Mouse (Mus musculus) heart, embryonic 12.5 days (tissue): ENCODE measurements around the gene 1110008P14Rik. TPM values are rescaled to one million over a fixed set of nuclear protein-coding genes. Genes with fewer than 3 reads are reported as not detected.

Source experiments
- ATAC-seq: fragments of 200-750 bp; cut with Nextera tagmentation; 2 replicates; pipeline ENCODE4 v1.8.0; 2017; ENCODE audit warnings: moderate TSS enrichment, moderate library complexity; ENCODE audit not compliant: insufficient number of reproducible peaks, low FRiP score
- H3K27ac ChIP-seq: fragments of 300-500 bp; sonication (generic); 2 replicates; pipeline ENCODE4 v1.5.1; 2016; ENCODE audit warnings: mild to moderate bottlenecking, moderate library complexity; ENCODE audit not compliant: poor library complexity, severe bottlenecking
- H3K27me3 ChIP-seq: fragments of 300-500 bp; sonication (generic); replicated peaks from 2 replicates; pipeline ENCODE4 v1.6.1; 2016; ENCODE audit warnings: mild to moderate bottlenecking, moderate library complexity
- H3K36me3 ChIP-seq: fragments of 300-500 bp; sonication (generic); 2 replicates; pipeline ENCODE4 v1.6.1; 2016; ENCODE audit warnings: mild to moderate bottlenecking, moderate library complexity
- H3K4me1 ChIP-seq: fragments of 300-500 bp; sonication (generic); replicated peaks from 2 replicates; pipeline ENCODE4 v1.6.1; 2016; ENCODE audit warnings: mild to moderate bottlenecking
- H3K4me2 ChIP-seq: fragments of 300-500 bp; sonication (generic); 2 replicates; pipeline ENCODE4 v1.6.1; 2016; ENCODE audit warnings: mild to moderate bottlenecking, moderate library complexity
- H3K4me3 ChIP-seq: fragments of 300-500 bp; sonication (generic); 2 replicates; pipeline ENCODE4 v1.5.1; 2016; ENCODE audit warnings: mild to moderate bottlenecking
- H3K9ac ChIP-seq: fragments of 300-500 bp; sonication (generic); 2 replicates; pipeline ENCODE4 v1.6.1; 2016; ENCODE audit warnings: mild to moderate bottlenecking, moderate library complexity
- H3K9me3 ChIP-seq: fragments of 300-500 bp; sonication (generic); replicated peaks from 2 replicates; pipeline ENCODE4 v1.6.1; 2016; ENCODE audit warnings: mild to moderate bottlenecking, moderate library complexity
- WGBS: fragments of 180-500 bp; shearing (Covaris S2); methylation state at CpG from one replicate; pipeline ENCODE4 v1.1.7; 2016; 5-methylcytosine and 5-hydroxymethylcytosine counted together
- polyA plus RNA-seq: library from polyadenylated mRNA; unstranded; fragments of >200 nt; fragmentation: Nextera tagmentation; extraction: Ambion mirVana; gene quantifications from 2 replicates; pipeline ENCODE4 v1.2.1, GENCODE M21; 2016

1110008P14Rik gene
- polyA plus RNA-seq = 48.2 and 48.9 TPM in 2 replicates

DNA sequence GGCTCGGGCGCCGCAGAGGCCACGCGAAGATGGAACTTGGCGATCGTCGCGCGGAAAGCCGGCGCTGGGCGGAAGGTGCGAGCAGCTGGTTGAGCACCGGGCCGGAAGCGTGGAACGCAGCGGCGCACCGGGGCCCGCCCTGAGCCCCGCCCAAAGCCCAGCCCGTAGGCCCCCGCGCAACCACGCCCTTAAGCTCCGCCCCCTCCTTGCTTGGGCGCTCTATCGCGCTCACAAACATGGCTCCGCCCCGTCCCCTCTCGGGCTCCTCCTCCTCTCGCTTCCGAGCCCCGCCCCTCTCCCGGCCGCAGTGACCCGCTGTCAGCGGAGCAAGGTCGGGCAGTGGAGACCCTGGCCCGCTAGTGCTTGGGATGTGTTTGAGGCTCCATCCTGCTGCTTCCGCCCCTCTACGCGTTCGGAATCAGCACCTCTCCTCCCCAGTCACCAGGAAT lies at the start of gene 1110008P14Rik:
1110008P14Rik (minus strand) TSS at position 164 of the 449 bp plus-strand sequence.
- Histone ChIP-seq H3K4me1 (peaks cover 4% of the 10 kb centered on the region), H3K36me3 (peaks cover 30% of the 10 kb centered on the region), H3K27me3 (peaks cover 27% of the 10 kb centered on the region), H3K27ac (no peak within 1 kb of the TSS), H3K9me3 (no peaks in the 10 kb centered on the region), H3K4me2 (peak within 1 kb of the TSS; percentile 95), H3K4me3 (peak within 1 kb of the TSS; percentile 72), H3K9ac (peak within 1 kb of the TSS; percentile 73)
- peak; percentile 95 for ATAC-seq
- under 1% methylated on average over 43 of the region's 47 CpGs for WGBS

- H3K4me3 ChIP-seq = peak overlapping the region; percentile 50
- 0 out of 2 replicates have a peak, but pooled peaks cover 2% of the 10 kb centered on the region for H3K36me3 ChIP-seq
- peak; percentile 86 for ATAC-seq
- peak overlapping the region; percentile 73 for H3K4me2 ChIP-seq
- H3K4me1 ChIP-seq = peaks cover 41% of the 10 kb centered on the region
- 12% methylated on average over 18 of the region's 18 CpGs for WGBS
- peak overlapping the region; percentile 68 for H3K9ac ChIP-seq
- H3K27ac ChIP-seq = peak overlapping the region; percentile 63
- no peaks in the 10 kb centered on the region for H3K27me3 ChIP-seq
- no peaks in the 10 kb centered on the region for H3K9me3 ChIP-seq
Observed at GRCm38 (mm10) chr2:32430701-32431676, 49.3 kb upstream of the 1110008P14Rik start.

DNA sequence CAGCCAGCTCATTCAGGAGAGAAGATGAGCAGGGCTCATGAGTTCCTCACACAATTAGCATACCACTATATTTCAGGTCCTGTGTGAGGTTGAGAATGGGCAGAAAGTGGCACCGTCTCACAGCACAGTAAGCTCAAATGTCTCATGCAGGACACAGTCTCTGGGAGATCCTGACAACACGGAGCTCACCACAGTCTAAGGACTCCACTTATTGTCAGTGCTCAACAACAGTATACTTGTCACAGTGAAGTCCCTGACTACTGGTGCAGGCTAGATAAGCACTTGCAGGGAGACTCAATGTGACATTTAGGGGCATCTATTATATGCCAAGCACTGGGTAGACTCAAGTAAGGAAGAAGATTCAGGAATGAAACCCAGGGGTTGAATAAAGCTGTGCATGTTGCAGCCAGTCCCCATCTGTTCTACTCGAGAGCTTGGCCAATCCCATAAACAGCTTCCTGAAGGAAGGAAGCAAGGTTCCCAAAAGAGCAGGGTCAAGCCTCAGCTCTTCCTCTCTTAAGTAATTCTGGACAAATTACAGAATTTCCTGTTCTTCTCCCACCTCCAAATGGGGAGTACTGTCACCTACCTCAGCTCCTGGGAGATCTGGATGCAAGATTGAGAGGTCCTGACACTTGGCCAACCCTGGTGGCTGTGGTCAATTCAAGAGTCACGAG lies 47.6 kb upstream of the 1110008P14Rik start:
- Histone ChIP-seq H3K9ac (no peak overlapping the region), H3K27me3 (no peaks in the 10 kb centered on the region)

DNA sequence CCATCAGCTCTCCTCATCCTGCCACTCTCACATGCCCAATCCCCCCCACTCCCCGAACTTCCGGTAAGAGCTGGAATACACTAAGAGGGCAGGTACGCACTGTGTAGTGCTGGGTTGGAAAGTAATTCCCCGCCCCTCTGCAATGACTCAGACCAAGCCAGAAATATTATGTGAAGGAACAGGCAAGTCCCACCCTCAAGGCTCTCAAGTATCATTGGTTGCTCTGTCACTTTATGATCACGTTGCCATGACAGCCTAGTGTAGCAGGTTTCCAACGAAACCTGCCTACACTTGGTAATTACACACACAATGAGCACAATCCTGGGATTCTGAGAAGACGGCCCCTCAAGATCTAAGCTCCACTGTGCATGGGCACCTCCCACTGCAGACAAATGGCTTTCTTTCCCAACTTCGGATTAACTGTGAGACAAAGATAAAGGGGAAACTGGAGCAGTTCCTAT lies 46.6 kb upstream of the 1110008P14Rik start:
- no peaks in the 10 kb centered on the region for H3K27me3 ChIP-seq
- H3K4me3 ChIP-seq = no peak overlapping the region
- no peak overlapping the region for H3K27ac ChIP-seq
- 0 out of 2 replicates have a peak overlapping the region, but pooled peaks have one; percentile 5 for H3K4me2 ChIP-seq
- H3K4me1 ChIP-seq = peaks cover 62% of the 10 kb centered on the region
- no peaks in the 10 kb centered on the region for H3K36me3 ChIP-seq
- no peak for ATAC-seq
- 62% methylated on average over 8 of the region's 8 CpGs for whole genome bisulfite sequencing
- H3K9ac ChIP-seq = no peak overlapping the region
- H3K9me3 ChIP-seq = no peaks in the 10 kb centered on the region

More for the DNA sequence above, 47.6 kb upstream of the 1110008P14Rik start:
- 0 out of 2 replicates have a peak, but pooled peaks cover 2% of the 10 kb centered on the region for H3K36me3 ChIP-seq
- H3K4me1 ChIP-seq = peaks cover 55% of the 10 kb centered on the region
- H3K9me3 ChIP-seq = no peaks in the 10 kb centered on the region
- H3K27ac ChIP-seq = no peak overlapping the region
- no peak for ATAC-seq
- no peak overlapping the region for H3K4me3 ChIP-seq
- no peak overlapping the region for H3K4me2 ChIP-seq
- WGBS = 74% methylated on average over 4 of the region's 4 CpGs

- Histone ChIP-seq H3K27me3 (no peaks in the 10 kb centered on the region), H3K36me3 (no peaks in the 10 kb centered on the region), H3K27ac (no peak overlapping the region), H3K9me3 (no peaks in the 10 kb centered on the region), H3K9ac (no peak overlapping the region), H3K4me2 (no peak overlapping the region), H3K4me3 (no peak overlapping the region), H3K4me1 (peaks cover 68% of the 10 kb centered on the region)
- ATAC-seq = no peak
- 84% methylated on average over 5 of the region's 5 CpGs for WGBS
Observed at GRCm38 (mm10) chr2:32427720-32428119, 46.0 kb upstream of the 1110008P14Rik start.

GRCm38 (mm10) chr2:32426141-32426540 lies 44.4 kb upstream of the 1110008P14Rik start:
- H3K9ac ChIP-seq = no peak overlapping the region
- H3K4me1 ChIP-seq = peaks cover 65% of the 10 kb centered on the region
- no peak overlapping the region for H3K27ac ChIP-seq
- H3K4me2 ChIP-seq = no peak overlapping the region
- WGBS = 91% methylated on average over 1 of the region's 1 CpGs
- H3K36me3 ChIP-seq = 0 out of 2 replicates have a peak, but pooled peaks cover 2% of the 10 kb centered on the region
- ATAC-seq = no peak
- no peaks in the 10 kb centered on the region for H3K9me3 ChIP-seq
- no peaks in the 10 kb centered on the region for H3K27me3 ChIP-seq
- no peak overlapping the region for H3K4me3 ChIP-seq

DNA sequence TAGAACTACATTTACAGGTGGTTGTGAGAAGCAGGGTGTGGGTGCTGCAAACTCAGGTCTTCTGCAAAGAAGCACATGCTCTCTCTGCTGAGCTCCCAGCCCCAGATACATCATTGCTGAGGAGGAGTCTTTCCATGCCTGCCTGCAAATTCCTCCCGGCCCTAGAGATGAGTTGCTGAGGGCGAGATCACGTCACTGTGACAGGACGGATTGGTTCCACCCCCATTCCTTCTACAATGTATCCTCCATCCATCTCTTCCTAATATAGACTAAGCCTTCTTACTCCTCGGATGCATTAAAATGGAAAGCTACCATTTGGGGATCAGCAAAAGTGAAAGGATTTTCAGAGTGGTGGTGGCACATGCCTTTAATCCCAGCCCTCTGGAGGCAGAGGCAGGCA lies 43.8 kb upstream of the 1110008P14Rik start:
- H3K4me1 ChIP-seq = peaks cover 61% of the 10 kb centered on the region
- peak overlapping the region; percentile 79; the same call in 1 of the 2 replicates for H3K27ac ChIP-seq
- no peaks in the 10 kb centered on the region for H3K9me3 ChIP-seq
- H3K9ac ChIP-seq = no peak overlapping the region
- H3K4me3 ChIP-seq = no peak overlapping the region
- H3K36me3 ChIP-seq = peaks cover 7% of the 10 kb centered on the region
- H3K27me3 ChIP-seq = no peaks in the 10 kb centered on the region
- WGBS = 53% methylated on average over 5 of the region's 5 CpGs
- ATAC-seq = no peak
- no peak overlapping the region for H3K4me2 ChIP-seq

DNA sequence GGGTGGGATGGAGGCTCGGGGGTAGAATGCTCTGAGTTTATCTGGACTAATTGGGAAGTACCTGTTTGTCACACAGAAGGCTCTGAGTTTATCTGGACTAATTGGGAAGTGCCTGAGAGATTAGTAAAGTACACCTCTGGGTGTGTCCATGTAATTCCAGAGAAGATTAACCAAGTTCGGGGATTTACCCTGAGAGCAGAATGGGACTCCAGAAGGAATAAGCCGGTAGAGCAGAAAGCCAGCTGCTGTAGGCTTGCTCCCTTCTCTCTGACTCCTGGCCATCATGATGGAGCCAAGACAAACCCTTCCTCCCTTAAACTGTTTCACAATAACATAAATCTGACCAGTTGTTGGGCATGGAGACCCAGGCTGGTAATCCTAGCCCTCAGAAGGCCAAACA lies 43.1 kb upstream of the 1110008P14Rik start:
- no peak overlapping the region for H3K9ac ChIP-seq
- H3K36me3 ChIP-seq = peaks cover 14% of the 10 kb centered on the region
- no peak for ATAC-seq
- no peak overlapping the region for H3K4me3 ChIP-seq
- H3K4me2 ChIP-seq = no peak overlapping the region
- WGBS = 28% methylated on average over 3 of the region's 3 CpGs
- peaks cover 55% of the 10 kb centered on the region for H3K4me1 ChIP-seq
- H3K27me3 ChIP-seq = no peaks in the 10 kb centered on the region
- peak overlapping the region; percentile 79 for H3K27ac ChIP-seq
- no peaks in the 10 kb centered on the region for H3K9me3 ChIP-seq

- H3K9me3 ChIP-seq = no peaks in the 10 kb centered on the region
- peak overlapping the region; percentile 79 for H3K27ac ChIP-seq
- under 1% methylated on average over 14 of the region's 14 CpGs for WGBS
- H3K27me3 ChIP-seq = no peaks in the 10 kb centered on the region
- H3K4me1 ChIP-seq = peaks cover 44% of the 10 kb centered on the region
- peak overlapping the region; percentile 46 for H3K4me3 ChIP-seq
- peak overlapping the region; percentile 53 for H3K9ac ChIP-seq
- peak overlapping the region; percentile 81 for H3K4me2 ChIP-seq
- ATAC-seq = peak; percentile 89
- peaks cover 25% of the 10 kb centered on the region for H3K36me3 ChIP-seq
Observed at GRCm38 (mm10) chr2:32423481-32424331, 42.0 kb upstream of the 1110008P14Rik start.

GRCm38 (mm10) chr2:32421851-32422251 lies 40.1 kb upstream of the 1110008P14Rik start:
- no peak overlapping the region for H3K4me2 ChIP-seq
- WGBS = 91% methylated on average over 6 of the region's 6 CpGs

More at GRCm38 (mm10) chr2:32421851-32422251, 40.1 kb upstream of the 1110008P14Rik start:
- Histone ChIP-seq H3K36me3 (peaks cover 44% of the 10 kb centered on the region), H3K27ac (no peak overlapping the region), H3K4me1 (peaks cover 32% of the 10 kb centered on the region), H3K9ac (no peak overlapping the region), H3K27me3 (no peaks in the 10 kb centered on the region), H3K9me3 (no peaks in the 10 kb centered on the region), H3K4me3 (no peak overlapping the region)
- ATAC-seq = no peak
